Mouse (Mus musculus) layer of hippocampus, postnatal 25 days (tissue): Measurements from ENCODE around the gene Lxn. TPM values are rescaled to one million over a fixed set of nuclear protein-coding genes. Genes with fewer than 3 reads are reported as not detected.

Source experiments
- DNase-seq, 2 experiments: peaks; one replicate each; pipeline ENCODE4 v3.0.0; 2022; ENCODE audit warnings: mixed read lengths in 2 of 2, low spot score in 1 of 2; ENCODE audit errors: extremely low spot score in 1 of 2
- total RNA-seq, 2 experiments: library from RNA; stranded (reverse); gene quantifications; 2 replicates each; pipeline ENCODE4 v1.2.3; 2021

Gene Lxn
- total RNA-seq, 2 experiments from 2014 or later = 50.3 to 52.2 TPM

DNA sequence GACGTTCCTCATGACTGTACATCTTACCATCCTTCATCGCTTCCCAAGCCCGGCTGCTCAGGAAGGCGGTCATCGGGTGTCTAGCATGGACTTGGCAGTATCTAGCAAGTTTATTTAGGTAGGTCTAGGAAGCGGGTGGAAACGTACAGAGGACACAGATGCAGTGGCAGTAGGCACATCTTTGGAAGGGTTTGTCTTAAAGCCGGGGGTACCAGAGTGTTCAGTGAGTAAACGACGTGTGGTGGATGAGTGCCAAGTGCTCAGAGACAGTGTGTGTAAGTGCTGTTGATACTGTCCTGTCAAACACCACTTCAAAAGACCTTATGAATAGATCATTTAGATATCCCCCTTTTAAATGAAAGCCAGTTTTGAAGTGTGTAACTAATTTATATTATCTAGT, 1.1 kb downstream of the Lxn start:
- no peak for DNase-seq

DNA sequence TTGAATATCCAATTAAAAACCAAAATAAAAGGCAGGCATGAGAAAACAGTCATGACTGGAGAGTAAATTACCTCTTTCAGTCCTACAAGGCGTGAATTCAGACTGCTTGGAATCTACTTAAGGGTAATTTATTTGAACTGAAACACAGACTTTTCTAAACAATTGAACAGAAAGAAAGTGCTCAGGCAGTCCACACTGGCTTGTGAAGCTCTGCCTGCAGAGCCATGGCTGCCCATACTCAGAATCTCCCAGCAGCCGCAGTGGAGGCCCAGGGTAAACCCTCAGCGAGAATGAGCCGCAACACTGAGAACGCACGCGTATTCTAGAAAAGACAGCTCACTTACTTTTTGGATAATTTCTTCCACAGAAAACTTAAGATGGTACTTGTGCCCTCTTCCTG, 1.7 kb downstream of the Lxn start:
- no peak for DNase-seq

DNA sequence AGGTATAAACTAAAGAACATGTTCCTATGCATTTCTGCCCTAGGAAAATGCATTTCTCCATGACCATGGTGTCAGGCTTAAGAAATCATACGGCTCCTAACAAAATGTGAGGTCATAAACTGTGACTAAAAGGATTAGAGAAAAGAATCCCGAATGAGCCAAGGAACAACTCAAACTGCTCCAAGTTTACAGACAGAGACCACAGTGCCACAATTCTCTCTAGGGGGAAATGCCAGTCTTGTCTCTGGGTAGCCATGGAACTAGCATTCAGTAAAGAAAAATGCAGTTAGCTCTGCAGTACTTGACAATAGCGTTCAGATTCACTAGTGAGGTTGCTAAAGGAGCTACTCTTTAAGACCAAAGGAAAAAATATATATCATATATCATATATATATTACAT, 3.8 kb downstream of the Lxn start:
- DNase-seq = no peak

DNA sequence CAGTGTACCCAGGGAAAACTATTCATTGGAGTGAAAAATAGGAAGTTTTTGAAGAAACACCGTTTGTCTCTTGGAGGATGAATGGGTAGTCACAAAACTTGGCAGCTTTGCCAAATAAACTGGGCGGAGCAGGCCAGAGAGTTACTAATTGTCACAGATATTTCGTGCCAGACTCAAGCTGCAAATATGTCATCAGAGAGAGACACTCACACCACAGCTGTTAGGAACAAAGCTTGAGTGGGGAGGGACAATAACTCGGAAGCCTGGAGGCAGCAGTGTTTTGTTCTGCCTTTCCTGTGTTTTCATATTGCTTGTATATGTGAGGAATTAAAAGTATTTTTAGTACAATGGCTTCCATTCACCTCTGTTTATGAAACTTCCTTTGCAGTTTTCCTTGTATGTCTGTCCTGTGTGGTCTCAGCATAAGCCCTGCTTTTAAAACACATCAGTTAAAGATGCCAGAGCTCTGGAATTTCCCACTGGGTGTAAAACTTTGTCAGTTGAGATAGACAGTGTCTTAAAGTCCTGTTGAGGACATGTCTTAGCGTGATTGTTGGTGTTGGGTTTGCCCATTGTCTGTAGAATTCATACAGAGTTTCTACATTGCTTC, 13.0 kb downstream of the Lxn start:
- no peak for DNase-seq

DNA sequence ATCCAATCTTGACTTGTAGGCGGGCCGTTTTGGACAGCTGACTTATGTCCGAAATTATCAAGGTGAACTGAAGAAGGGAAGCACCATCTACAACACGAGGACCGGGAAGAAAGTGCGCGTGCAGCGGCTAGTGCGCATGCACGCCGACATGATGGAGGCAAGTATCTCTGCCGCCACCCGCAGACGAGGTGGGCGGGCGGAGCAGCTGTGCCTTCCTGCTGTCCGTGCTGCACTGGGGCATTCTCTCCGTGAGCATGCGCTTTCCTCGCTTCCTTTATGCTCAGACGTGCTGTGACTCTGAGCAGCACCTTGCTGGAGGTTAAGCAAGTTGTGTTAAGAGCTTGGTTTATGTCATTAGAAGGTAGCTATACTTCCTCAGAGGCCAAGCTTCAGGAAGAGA, 14.1 kb downstream of the Lxn start:
- DNase-seq = no peak

DNA sequence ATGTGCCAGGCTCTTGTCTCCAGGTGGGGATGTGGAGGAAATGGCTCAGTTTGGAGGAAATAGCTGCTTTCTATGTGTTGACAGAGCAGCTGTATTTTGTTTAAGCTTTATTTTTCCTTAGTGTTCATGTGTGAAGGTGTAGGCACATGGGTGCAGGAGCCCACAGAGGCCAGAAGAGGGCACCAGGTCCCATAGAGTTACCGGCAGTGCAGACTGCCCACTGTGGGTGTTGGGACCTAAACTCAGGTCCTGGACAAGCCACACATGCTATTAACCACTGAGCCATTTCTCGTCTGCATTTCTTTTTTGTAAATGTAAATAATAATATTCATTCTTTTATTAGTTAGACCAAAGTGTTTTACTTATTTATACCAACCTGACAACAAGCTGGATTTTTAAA, 16.6 kb downstream of the Lxn start:
- DNase-seq = no peak

DNA sequence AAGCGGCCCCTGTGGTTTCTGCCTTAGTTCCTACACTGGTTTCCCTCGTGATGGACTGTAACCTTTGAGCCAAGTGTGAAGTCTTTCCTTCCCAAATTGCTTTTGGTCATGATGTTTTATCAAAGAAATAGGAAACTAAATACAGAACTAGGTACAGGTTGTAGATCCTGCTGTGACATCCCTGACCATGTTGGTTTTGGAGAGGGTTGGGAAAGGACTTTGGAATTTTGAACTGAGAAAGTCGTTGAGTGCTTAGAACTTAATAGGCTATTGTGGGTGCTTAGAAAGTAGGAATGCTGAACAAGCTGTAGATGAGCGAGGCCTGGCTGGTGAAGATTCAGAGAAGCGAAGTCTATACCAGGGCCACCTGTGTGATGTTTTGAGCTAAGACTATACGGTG, 29.7 kb downstream of the Lxn start:
- DNase-seq = no peak

DNA sequence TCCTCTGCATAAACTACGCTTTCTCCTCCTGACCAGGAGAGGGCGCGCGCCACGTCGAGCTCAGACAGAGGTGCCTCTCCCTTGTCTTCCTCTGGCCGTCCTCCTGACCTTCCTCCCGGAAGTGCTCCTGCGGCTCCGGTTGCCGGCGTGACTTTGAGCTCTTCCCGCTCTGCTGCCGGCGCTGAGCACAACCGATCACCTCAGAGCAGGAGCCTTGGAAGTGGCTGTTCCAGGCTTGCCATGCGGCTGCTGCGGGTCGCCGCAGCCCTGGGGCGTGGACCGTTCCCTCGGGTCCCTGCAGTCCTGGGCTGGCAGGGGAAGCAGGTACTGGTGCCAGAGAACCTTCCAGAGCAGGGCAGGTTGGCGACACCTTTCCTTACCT, 33.7 kb downstream of the Lxn start, which contains the start of gene Gfm1:
Gene Gfm1, plus strand, starts transcription at position 98 of the 382 bp plus-strand sequence.
- peak; percentile 74 to 90 for DNase-seq

DNA sequence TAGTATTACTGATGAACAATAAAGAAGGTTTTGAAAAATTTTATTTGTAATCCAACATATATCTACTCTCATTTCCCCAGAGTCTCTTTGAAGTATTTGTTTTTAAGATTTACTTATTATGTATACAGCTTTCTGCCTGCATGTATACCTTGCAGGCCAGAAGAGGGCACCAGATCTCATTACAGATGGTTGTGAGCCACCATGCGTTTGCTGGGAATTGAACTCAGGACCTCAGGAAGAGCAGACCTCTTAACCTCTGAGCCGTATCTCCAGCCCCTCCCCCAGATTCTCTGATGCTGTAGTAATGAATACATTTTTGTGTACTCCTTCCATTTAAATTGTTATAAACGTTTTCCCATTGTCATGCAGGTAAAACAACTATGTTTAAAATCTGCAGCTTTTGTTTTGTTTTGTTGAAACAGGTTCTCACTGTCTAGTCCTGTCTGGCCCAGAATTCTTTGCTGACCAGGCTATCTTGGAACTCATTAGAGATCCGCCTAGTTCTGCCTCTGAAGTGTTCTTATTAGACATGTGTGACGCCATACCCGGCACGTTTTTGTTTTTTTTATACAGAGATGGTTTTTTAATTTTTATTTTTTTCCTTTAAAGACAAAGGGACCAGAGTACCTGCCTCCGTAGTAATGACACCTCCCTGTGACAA, 34.3 kb downstream of the Lxn start:
- DNase-seq = no peak

Other genes starting within 250 kb of the Lxn start
- gene Mlf1, start 89.8 kb downstream of the Lxn start, total RNA-seq = 1 to 10 TPM; 1.2 TPM
- gene Gm17402, start 88.8 kb downstream of the Lxn start, total RNA-seq = not detected
- 10 to 100 TPM; 54.3 to 56.0 TPM for gene Gfm1, start 33.8 kb downstream of the Lxn start, total RNA-seq
- 1 to 10 TPM; 1.2 to 1.7 TPM for gene Rarres1, start 51.6 kb upstream of the Lxn start, total RNA-seq
- gene Mfsd1, start 118.8 kb upstream of the Lxn start, total RNA-seq = 10 to 100 TPM; 37.9 to 44.0 TPM